Mouse (Mus musculus) embryonic facial prominence, embryonic 12.5 days (tissue): Measurements from ENCODE around the gene Cib2. TPM values are rescaled to one million over a fixed set of nuclear protein-coding genes. Genes with fewer than 3 reads are reported as not detected.

Experiments
- polyA plus RNA-seq: library from polyadenylated mRNA; unstranded; fragments of >200 nt; fragmentation: Nextera tagmentation; extraction: Ambion mirVana; gene quantifications from 2 replicates; pipeline ENCODE4 v1.2.1, GENCODE M21; 2016

Cib2 gene
- polyA plus RNA-seq, 1 experiment from 2014 or later, result 22.1 TPM

Other genes with a start within 250 kb of the Cib2 start
- gene Dmxl2, start 58.6 kb downstream of the Cib2 start, polyA plus RNA-seq, result 8.6 and 9.2 TPM in 2 replicates
- 0.20 TPM in 1 of 2 replicates, not detected in the other for gene Sh2d7, start 21.2 kb downstream of the Cib2 start, polyA plus RNA-seq
- 100 and 101 TPM in 2 replicates for gene Idh3a, start 26.1 kb upstream of the Cib2 start, polyA plus RNA-seq
- gene Acsbg1, start 101.7 kb upstream of the Cib2 start, polyA plus RNA-seq, result 1.5 and 2.3 TPM in 2 replicates
- 7.1 and 7.2 TPM in 2 replicates for gene Dnaja4, start 138.7 kb upstream of the Cib2 start, polyA plus RNA-seq
- 151 and 155 TPM in 2 replicates for gene Wdr61, start 174.3 kb upstream of the Cib2 start, polyA plus RNA-seq
- gene Crabp1, start 204.5 kb upstream of the Cib2 start, polyA plus RNA-seq, result 542 and 609 TPM in 2 replicates